Mouse (Mus musculus) stomach, embryonic 15.5 days (tissue): Measurements from ENCODE around the gene Nr5a2. TPM values are rescaled to one million over a fixed set of nuclear protein-coding genes. Genes with fewer than 3 reads are reported as not detected.
"Not testable (repeated sequence)": the region's sequence is repeated elsewhere in the genome, so short reads cannot be mapped to it uniquely, and the experiment has no call there.

Experiments used
- ATAC-seq: fragments of 200-750 bp; cut with Nextera tagmentation; 2 replicates; pipeline ENCODE4 v1.8.0; 2017; ENCODE audit warnings: low read depth, moderate number of reproducible peaks, moderate TSS enrichment; ENCODE audit not compliant: insufficient read depth, low FRiP score
- H3K27ac ChIP-seq: fragments of 300-500 bp; sonication (generic); 2 replicates; pipeline ENCODE4 v1.5.1; 2015; ENCODE audit warnings: mild to moderate bottlenecking, inconsistent platforms
- H3K27me3 ChIP-seq: fragments of 300-500 bp; sonication (generic); replicated peaks from 2 replicates; pipeline ENCODE4 v1.6.1; 2015; ENCODE audit warnings: inconsistent platforms
- H3K36me3 ChIP-seq: fragments of 300-500 bp; sonication (generic); 2 replicates; pipeline ENCODE4 v1.6.1; 2015; ENCODE audit warnings: inconsistent platforms
- H3K4me1 ChIP-seq: fragments of 300-500 bp; sonication (generic); 2 replicates; pipeline ENCODE4 v1.6.1; 2015; ENCODE audit warnings: inconsistent platforms
- H3K4me2 ChIP-seq: fragments of 300-500 bp; sonication (generic); 2 replicates; pipeline ENCODE4 v1.6.1; 2015; ENCODE audit warnings: mild to moderate bottlenecking, inconsistent platforms
- H3K4me3 ChIP-seq: fragments of 300-500 bp; sonication (generic); replicated peaks from 2 replicates; pipeline ENCODE4 v1.5.1; 2015; ENCODE audit warnings: inconsistent platforms
- H3K9ac ChIP-seq: fragments of 300-500 bp; sonication (generic); 2 replicates; pipeline ENCODE4 v1.6.1; 2015; ENCODE audit warnings: inconsistent platforms
- H3K9me3 ChIP-seq: fragments of 300-500 bp; sonication (generic); 2 replicates; pipeline ENCODE4 v1.6.1; 2016; ENCODE audit warnings: inconsistent platforms
- WGBS: fragments of 180-500 bp; shearing (Covaris S2); methylation state at CpG from one replicate; pipeline ENCODE4 v1.1.7; 2015; 5-methylcytosine and 5-hydroxymethylcytosine counted together
- polyA plus RNA-seq: library from polyadenylated mRNA; unstranded; fragments of >200 nt; fragmentation: Nextera tagmentation; extraction: Ambion mirVana; gene quantifications from 2 replicates; pipeline ENCODE4 v1.2.1, GENCODE M21; 2015

The Nr5a2 gene
- polyA plus RNA-seq, 1 experiment from 2014 or later, result 6.3 TPM

DNA sequence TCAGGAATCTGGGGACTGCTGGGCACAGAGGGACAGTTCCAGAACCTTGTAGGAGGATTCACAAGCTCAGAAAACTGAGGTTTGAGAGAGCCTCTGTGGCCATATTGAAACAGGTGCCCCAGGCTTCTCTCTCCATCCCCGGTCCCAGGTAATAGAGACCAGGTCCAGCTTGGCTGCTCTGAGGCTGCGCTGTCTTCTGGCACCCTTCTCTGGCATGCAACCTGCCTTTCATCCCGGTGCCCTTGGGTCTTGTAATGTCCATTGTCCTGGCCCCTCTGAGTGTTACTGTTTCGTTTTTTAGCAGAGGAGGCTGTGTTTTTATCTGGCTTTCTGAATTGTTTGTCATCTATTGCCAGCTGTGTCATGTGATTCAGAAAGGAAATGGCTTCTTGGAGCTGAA, 136.4 kb downstream of the Nr5a2 start:
- Histone ChIP-seq H3K27ac (no peak overlapping the region), H3K9me3 (no peaks in the 10 kb centered on the region), H3K4me3 (no peak overlapping the region), H3K9ac (no peak overlapping the region), H3K4me1 (no peaks in the 10 kb centered on the region), H3K27me3 (no peaks in the 10 kb centered on the region), H3K36me3 (no peaks in the 10 kb centered on the region), H3K4me2 (no peak overlapping the region)
- WGBS, result 73% methylated on average over 4 of the region's 4 CpGs
- ATAC-seq, result no peak

- Histone ChIP-seq H3K4me2 (no peak overlapping the region), H3K27me3 (no peaks in the 10 kb centered on the region), H3K4me1 (no peaks in the 10 kb centered on the region), H3K27ac (no peak overlapping the region), H3K36me3 (no peaks in the 10 kb centered on the region), H3K9ac (no peak overlapping the region), H3K4me3 (no peak overlapping the region), H3K9me3 (no peaks in the 10 kb centered on the region)
- no peak for ATAC-seq
- WGBS, result 57% methylated on average over 6 of the region's 6 CpGs
These were observed 159.6 kb downstream of the Nr5a2 start for GRCm38 (mm10) chr1:136800625-136801024.

GRCm38 (mm10) chr1:136796361-136797090, 163.7 kb downstream of the Nr5a2 start:
- no peak overlapping the region for H3K4me3 ChIP-seq
- no peak overlapping the region for H3K27ac ChIP-seq
- no peak overlapping the region for H3K4me2 ChIP-seq
- H3K9ac ChIP-seq, result no peak overlapping the region
- no peaks in the 10 kb centered on the region for H3K9me3 ChIP-seq
- no peak for ATAC-seq
- H3K4me1 ChIP-seq, result no peaks in the 10 kb centered on the region
- 35% methylated on average over 17 of the region's 17 CpGs for WGBS
- no peaks in the 10 kb centered on the region for H3K27me3 ChIP-seq
- no peaks in the 10 kb centered on the region for H3K36me3 ChIP-seq

DNA sequence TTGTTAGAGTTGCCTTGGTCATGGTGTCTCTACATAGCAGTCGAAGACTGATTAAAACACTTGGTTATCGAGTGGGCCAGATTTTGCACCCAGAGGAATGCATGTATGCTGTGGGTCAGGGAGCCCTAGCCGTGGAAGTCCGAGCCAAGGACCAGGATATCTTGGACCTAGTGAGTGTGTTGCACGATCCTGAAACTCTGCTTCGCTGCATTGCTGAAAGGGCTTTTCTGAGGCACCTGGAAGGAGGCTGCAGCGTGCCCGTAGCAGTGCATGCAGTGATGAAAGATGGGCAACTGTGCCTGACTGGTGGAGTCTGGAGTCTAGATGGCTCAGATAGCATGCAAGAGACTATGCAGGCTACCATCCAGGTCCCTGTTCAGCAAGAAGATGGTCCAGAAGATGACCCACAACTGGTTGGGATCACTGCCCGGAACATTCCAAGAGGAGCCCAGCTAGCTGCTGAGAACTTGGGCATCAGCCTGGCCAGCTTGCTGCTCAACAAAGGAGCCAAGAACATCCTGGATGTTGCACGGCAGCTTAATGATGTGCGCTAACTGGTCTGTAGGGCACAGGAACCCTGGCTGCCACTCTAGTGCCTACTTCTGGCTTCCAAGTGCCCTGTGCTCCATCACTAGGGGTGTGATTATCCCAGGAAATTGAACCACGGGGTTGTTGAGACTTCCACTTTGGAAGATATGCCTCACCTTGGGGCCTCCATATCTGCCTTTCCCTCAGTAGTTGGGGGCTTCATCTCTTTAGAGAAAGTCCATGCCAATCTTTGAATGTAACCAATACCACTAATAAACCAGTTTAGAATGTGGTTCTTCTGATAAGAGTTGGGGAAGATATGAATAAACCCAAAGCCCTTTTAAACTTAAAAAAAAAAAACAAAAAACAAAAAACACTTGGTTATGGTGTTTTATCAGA, 167.0 kb downstream of the Nr5a2 start:
- 93% methylated on average over 12 of the region's 12 CpGs for WGBS
- not testable (repeated sequence) for H3K4me3 ChIP-seq, H3K36me3 ChIP-seq, H3K9ac ChIP-seq, H3K9me3 ChIP-seq, H3K4me1 ChIP-seq, H3K4me2 ChIP-seq, ATAC-seq, H3K27me3 ChIP-seq, H3K27ac ChIP-seq
